Mouse (Mus musculus): Measurements from ENCODE around the gene Slco1a1.
"Not testable (repeated sequence)": the region's sequence is repeated elsewhere in the genome, so short reads cannot be mapped to it uniquely, and the experiment has no call there.

Gene Slco1a1

GRCm38 (mm10) chr6:141946862-141947261 lies at the start of gene Slco1a1:
Gene Slco1a1 (minus strand): TSS chr6:141946962.
- no peak for DNase-seq (ENCODE audit: low read depth, low spot score)

- DNase-seq (ENCODE audit: low read depth, low spot score): no peak
These were observed 40.0 kb upstream of the Slco1a1 start for GRCm38 (mm10) chr6:141986772-141987171.

- no peak for DNase-seq (ENCODE audit: low read depth, low spot score)
These were observed 37.9 kb upstream of the Slco1a1 start for GRCm38 (mm10) chr6:141984644-141985043.

GRCm38 (mm10) chr6:141962420-141962819 lies 15.7 kb upstream of the Slco1a1 start:
- no peak for DNase-seq (ENCODE audit: low read depth, low spot score)

- DNase-seq (ENCODE audit: low read depth, low spot score): no peak
These were observed 15.1 kb upstream of the Slco1a1 start for GRCm38 (mm10) chr6:141961861-141962260.

GRCm38 (mm10) chr6:141960482-141960881 lies 13.7 kb upstream of the Slco1a1 start:
- no peak for DNase-seq (ENCODE audit: low read depth, low spot score)

GRCm38 (mm10) chr6:141940451-141940850 lies 6.3 kb downstream of the Slco1a1 start:
- no peak for DNase-seq (ENCODE audit: low read depth, low spot score)

GRCm38 (mm10) chr6:141898197-141898596 lies 48.6 kb downstream of the Slco1a1 start:
- no peak for DNase-seq (ENCODE audit: low read depth, low spot score)

GRCm38 (mm10) chr6:141889723-141890122 lies 57.0 kb downstream of the Slco1a1 start:
- DNase-seq (ENCODE audit: low read depth, low spot score): no peak

- DNase-seq (ENCODE audit: low read depth, low spot score): no peak
These were observed 58.5 kb downstream of the Slco1a1 start for GRCm38 (mm10) chr6:141888248-141888647.

GRCm38 (mm10) chr6:141882581-141882980 lies 64.2 kb downstream of the Slco1a1 start:
- DNase-seq (ENCODE audit: low read depth, low spot score): no peak

- DNase-seq (ENCODE audit: low read depth, low spot score): not testable (repeated sequence)
These were observed 71.0 kb downstream of the Slco1a1 start for GRCm38 (mm10) chr6:141875742-141876141.

GRCm38 (mm10) chr6:141871711-141872110 lies 75.1 kb downstream of the Slco1a1 start:
- DNase-seq (ENCODE audit: low read depth, low spot score): no peak

- no peak for DNase-seq (ENCODE audit: low read depth, low spot score)
These were observed 78.0 kb downstream of the Slco1a1 start for GRCm38 (mm10) chr6:141868735-141869134.

GRCm38 (mm10) chr6:141866026-141866425 lies 80.7 kb downstream of the Slco1a1 start:
- DNase-seq (ENCODE audit: low read depth, low spot score): no peak

- no peak for DNase-seq (ENCODE audit: low read depth, low spot score)
These were observed 88.8 kb downstream of the Slco1a1 start for GRCm38 (mm10) chr6:141857735-141858531.
